ENCODE assay signal across 10 mouse cellular contexts in the genomic region with DNA sequence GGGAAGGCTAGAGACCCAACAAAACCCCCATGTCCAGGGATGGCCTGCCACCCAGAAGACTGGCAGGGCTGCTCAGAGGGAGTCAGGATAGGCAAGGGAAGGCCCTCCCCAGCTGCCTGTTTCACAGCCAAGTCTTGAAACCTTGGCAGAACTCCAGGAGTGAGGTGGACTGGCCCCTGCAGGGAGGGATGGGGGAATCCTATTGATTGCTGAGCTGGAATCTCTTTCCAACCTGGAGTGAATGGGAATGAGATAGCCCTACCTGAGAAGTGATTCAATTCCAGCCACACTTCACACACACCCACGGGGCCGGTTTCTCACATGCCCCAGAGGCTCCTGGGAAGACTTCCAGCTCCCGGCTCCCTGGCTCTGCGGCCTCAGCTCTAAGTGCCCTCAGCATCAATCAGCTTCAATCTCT. TPM values are rescaled to one million over a fixed set of nuclear protein-coding genes. Genes with fewer than 3 reads are reported as not detected.
A peak's percentile ranks its signal among the peaks of the same experiment; 100 is the strongest.
DNase-seq lines count a peak whose midpoint lies in the region; ATAC-seq lines count a peak whose summit lies in the region.
"Had no signal": no experiment of that assay in that cellular context is flagged by ENCODE, and none has a peak within 500 bp of the region (broad histone marks: within the 10 kb centered on the region; RNA-seq: fewer than 3 reads in every experiment).

No protein-coding gene starts in this region.

- no peak overlapping the region for H3K9ac ChIP-seq in forebrain, embryonic 14.5 days (ENCODE audit: low read length)
- no peak overlapping the region for H3K9ac ChIP-seq in neural tube, embryonic 15.5 days (replicated peaks)

- peaks cover 25% of the 10 kb centered on the region for H3K4me1 ChIP-seq in forebrain, embryonic 14.5 days (ENCODE audit: control insufficient read depth, insufficient read depth, low read length)
- H3K4me1 ChIP-seq in neural tube, embryonic 15.5 days, result peaks cover 27% of the 10 kb centered on the region

- no peak overlapping the region for H3K4me2 ChIP-seq in forebrain, embryonic 14.5 days (ENCODE audit: low read length)
- H3K4me2 ChIP-seq in neural tube, embryonic 15.5 days, result no peak overlapping the region

- 29% methylated on average over 4 of the region's 4 CpGs for WGBS in forebrain, embryonic 14.5 days
- 51% methylated on average over 4 of the region's 4 CpGs for WGBS in neural tube, embryonic 15.5 days

- H3K36me3 ChIP-seq in forebrain, embryonic 14.5 days (ENCODE audit: control insufficient read depth, insufficient read depth, low read length), result no peaks in the 10 kb centered on the region
- peaks cover 12% of the 10 kb centered on the region for H3K36me3 ChIP-seq in neural tube, embryonic 15.5 days

- peak; percentile 81 for DNase-seq in MN1 (ENCODE audit: low spot score)
- DNase-seq in adrenal gland, adult 8-10 months, result peak; percentile 50
- peak; percentile 82 for DNase-seq in forebrain, embryonic 14.5 days (ENCODE audit: low spot score)
- peak; percentile 60 to 61 for DNase-seq in heart, postnatal 36 days
- DNase-seq in layer of hippocampus, postnatal 36 days, result peak; percentile 38 to 43
- no peak for DNase-seq in thymus, postnatal 14 days
- DNase-seq in B cell, adult 2 months, result no peak

- H3K4me3 ChIP-seq in forebrain, embryonic 14.5 days (ENCODE audit: low read depth, low read length), result no peak overlapping the region
- H3K4me3 ChIP-seq in neural tube, embryonic 15.5 days (replicated peaks), result no peak overlapping the region

- intact Hi-C loops in heart, postnatal 36 days (cut with DNase I), result loop anchor here (5.0 kb wide), 1 partner anchor 53 kb away; no protein-coding TSS in a partner anchor

- peak overlapping the region; percentile 84 for H3K27ac ChIP-seq in forebrain, embryonic 14.5 days (ENCODE audit: low read depth, low read length)
- H3K27ac ChIP-seq in neural tube, embryonic 15.5 days (replicated peaks), result peak overlapping the region; percentile 61

- peak; percentile 63 for ATAC-seq in forebrain, embryonic 14.5 days
- ATAC-seq in neural tube, embryonic 15.5 days (ENCODE audit: low FRiP score), result peak; percentile 50; the same call in 1 of the 2 replicates

- no peaks in the 10 kb centered on the region for H3K9me3 ChIP-seq in forebrain, embryonic 14.5 days (replicated peaks; ENCODE audit: control insufficient read depth, low read length)
- H3K9me3 ChIP-seq in neural tube, embryonic 15.5 days (replicated peaks), result no peaks in the 10 kb centered on the region

- no peaks in the 10 kb centered on the region for H3K27me3 ChIP-seq in forebrain, embryonic 14.5 days (replicated peaks; ENCODE audit: control insufficient read depth, insufficient read depth, low read length)
- no peaks in the 10 kb centered on the region for H3K27me3 ChIP-seq in neural tube, embryonic 15.5 days (replicated peaks)

RNA-seq across cellular contexts. Expression of a gene that starts 47.9 kb away (rescaled TPM):
- not detected for total RNA-seq in adrenal gland, adult 8-10 months (2022)
- not detected in 2 replicates for polyA plus RNA-seq in forebrain, embryonic 14.5 days (2014; fragmentation: Nextera tagmentation; extraction: Ambion mirVana)
- total RNA-seq in heart, postnatal 36 days (2021), result not detected
- total RNA-seq in layer of hippocampus, postnatal 36 days (2021), result not detected
- polyA plus RNA-seq in neural tube, embryonic 15.5 days (2015; fragmentation: Nextera tagmentation; extraction: Ambion mirVana), result not detected in 2 replicates
- total RNA-seq: adrenal gland, postnatal 4 days; layer of hippocampus, adult 18-20 months had no signal

RNA-seq across cellular contexts. Expression of a gene that starts 57.3 kb away (rescaled TPM):
- not detected for total RNA-seq in adrenal gland, adult 8-10 months (2022)
- not detected in 2 replicates for polyA plus RNA-seq in forebrain, embryonic 14.5 days (2014; fragmentation: Nextera tagmentation; extraction: Ambion mirVana)
- not detected for total RNA-seq in heart, postnatal 36 days (2021)
- total RNA-seq in layer of hippocampus, postnatal 36 days (2021), result not detected
- polyA plus RNA-seq in neural tube, embryonic 15.5 days (2015; fragmentation: Nextera tagmentation; extraction: Ambion mirVana), result not detected in 2 replicates
- total RNA-seq: adrenal gland, postnatal 4 days; layer of hippocampus, adult 18-20 months had no signal

Comparison
In these comparisons a context has a peak if more than half of its experiments do, and no peak if none do; other contexts are left out.
1. DNase-seq: peak in MN1 (single experiment), adrenal gland, adult 8-10 months (single experiment), forebrain, embryonic 14.5 days (single experiment), heart, postnatal 36 days (2 of 2) and layer of hippocampus, postnatal 36 days (2 of 2); none in thymus, postnatal 14 days (single experiment) and B cell, adult 2 months (0 of 2).